Mouse (Mus musculus): Measurements from ENCODE around the gene Mbip. TPM values are rescaled to one million over a fixed set of nuclear protein-coding genes. Genes with fewer than 3 reads are reported as not detected.

Gene Mbip
- 10 to 100 TPM; 16.7 to 19.4 TPM for total RNA-seq (2021)

GRCm38 (mm10) chr12:56345367-56346089 is at the start of gene Mbip:
Gene Mbip (minus strand): TSS chr12:56345894.
- DNase-seq (ENCODE audit: extremely low spot score in 1 of 2, low spot score in 2 of 2), result peak; percentile 98 to 99
- intact Hi-C loops (cut with DNase I), result no loop called here

- intact Hi-C loops (cut with DNase I), result no loop called here
- no peak for DNase-seq (ENCODE audit: extremely low spot score in 1 of 2, low spot score in 2 of 2)
Measured at GRCm38 (mm10) chr12:56387647-56388205, 42.0 kb upstream of the Mbip start.

GRCm38 (mm10) chr12:56386955-56387646 is 41.4 kb upstream of the Mbip start:
- DNase-seq (ENCODE audit: extremely low spot score in 1 of 2, low spot score in 2 of 2), result no peak
- intact Hi-C loops (cut with DNase I), result no loop called here

GRCm38 (mm10) chr12:56344771-56345314 is 851 bp downstream of the Mbip start:
- intact Hi-C loops (cut with DNase I), result no loop called here
- DNase-seq (ENCODE audit: extremely low spot score in 1 of 2, low spot score in 2 of 2), result no peak

GRCm38 (mm10) chr12:56339295-56340056 is 6.2 kb downstream of the Mbip start:
- DNase-seq (ENCODE audit: extremely low spot score in 1 of 2, low spot score in 2 of 2), result no peak
- intact Hi-C loops (cut with DNase I), result no loop called here

- no peak for DNase-seq (ENCODE audit: extremely low spot score in 1 of 2, low spot score in 2 of 2)
- intact Hi-C loops (cut with DNase I), result no loop called here
Measured at GRCm38 (mm10) chr12:56333461-56333860, 12.2 kb downstream of the Mbip start.

- DNase-seq (ENCODE audit: extremely low spot score in 1 of 2, low spot score in 2 of 2), result no peak
- intact Hi-C loops (cut with DNase I), result no loop called here
Measured at GRCm38 (mm10) chr12:56332475-56332874, 13.2 kb downstream of the Mbip start.

GRCm38 (mm10) chr12:56327448-56327998 is 18.2 kb downstream of the Mbip start:
- intact Hi-C loops (cut with DNase I), result no loop called here

GRCm38 (mm10) chr12:56325851-56326250 is 19.8 kb downstream of the Mbip start:
- DNase-seq (ENCODE audit: extremely low spot score in 1 of 2, low spot score in 2 of 2), result no peak
- intact Hi-C loops (cut with DNase I), result no loop called here

More at GRCm38 (mm10) chr12:56327448-56327998, 18.2 kb downstream of the Mbip start:
- no peak for DNase-seq (ENCODE audit: extremely low spot score in 1 of 2, low spot score in 2 of 2)

GRCm38 (mm10) chr12:56318941-56319340 is 26.8 kb downstream of the Mbip start:
- DNase-seq (ENCODE audit: extremely low spot score in 1 of 2, low spot score in 2 of 2), result no peak
- intact Hi-C loops (cut with DNase I), result no loop called here

GRCm38 (mm10) chr12:56318059-56318458 is 27.6 kb downstream of the Mbip start:
- intact Hi-C loops (cut with DNase I), result no loop called here

GRCm38 (mm10) chr12:56305758-56306157 is 39.9 kb downstream of the Mbip start:
- no peak for DNase-seq (ENCODE audit: extremely low spot score in 1 of 2, low spot score in 2 of 2)
- intact Hi-C loops (cut with DNase I), result no loop called here

More at GRCm38 (mm10) chr12:56318059-56318458, 27.6 kb downstream of the Mbip start:
- DNase-seq (ENCODE audit: extremely low spot score in 1 of 2, low spot score in 2 of 2), result no peak

GRCm38 (mm10) chr12:56302321-56303017 is 43.2 kb downstream of the Mbip start:
- DNase-seq (ENCODE audit: extremely low spot score in 1 of 2, low spot score in 2 of 2), result no peak
- intact Hi-C loops (cut with DNase I), result no loop called here

GRCm38 (mm10) chr12:56301487-56302293 is 44.0 kb downstream of the Mbip start:
- no peak for DNase-seq (ENCODE audit: extremely low spot score in 1 of 2, low spot score in 2 of 2)

GRCm38 (mm10) chr12:56299610-56300009 is 46.1 kb downstream of the Mbip start:
- no peak for DNase-seq (ENCODE audit: extremely low spot score in 1 of 2, low spot score in 2 of 2)
- intact Hi-C loops (cut with DNase I), result no loop called here

More at GRCm38 (mm10) chr12:56301487-56302293, 44.0 kb downstream of the Mbip start:
- intact Hi-C loops (cut with DNase I), result no loop called here

GRCm38 (mm10) chr12:56298919-56299318 is 46.8 kb downstream of the Mbip start:
- intact Hi-C loops (cut with DNase I), result no loop called here
- DNase-seq (ENCODE audit: extremely low spot score in 1 of 2, low spot score in 2 of 2), result no peak
